Mouse (Mus musculus): ENCODE measurements at regions not wholly inside any gene's neighbourhood (a gene's known extent, or its start where the extent isn't known, plus 50 kb on each side); places are given as distances from the start of the nearest gene placed in this dataset.

DNA sequence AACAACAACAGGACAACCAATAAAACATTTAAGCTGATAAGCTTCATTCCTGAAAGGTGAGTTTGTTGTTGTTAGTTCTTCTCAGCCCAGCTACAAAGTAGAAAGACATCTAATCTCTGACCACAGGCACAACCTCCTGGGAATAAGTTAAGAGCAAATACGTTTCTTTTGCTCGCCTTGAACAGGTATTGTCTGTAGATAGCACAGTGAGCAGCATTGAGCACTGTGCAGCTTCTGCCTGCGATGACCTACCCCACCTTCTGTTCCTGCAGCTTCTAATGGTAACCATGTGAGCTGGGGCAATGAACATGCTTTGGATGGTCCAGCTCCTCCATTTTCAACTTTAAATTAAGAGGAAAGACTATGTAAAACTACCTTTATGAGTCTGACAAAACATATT is 509.8 kb upstream of the Adgrl2 start:
- no peak for DNase-seq (ENCODE audit: low spot score)

GRCm38 (mm10) chr3:149498765-149499164 is 508.4 kb upstream of the Adgrl2 start:
- DNase-seq (ENCODE audit: low spot score): no peak

GRCm38 (mm10) chr3:149496829-149497471 is 506.6 kb upstream of the Adgrl2 start:
- peak; percentile 11 for DNase-seq (ENCODE audit: low spot score)

DNA sequence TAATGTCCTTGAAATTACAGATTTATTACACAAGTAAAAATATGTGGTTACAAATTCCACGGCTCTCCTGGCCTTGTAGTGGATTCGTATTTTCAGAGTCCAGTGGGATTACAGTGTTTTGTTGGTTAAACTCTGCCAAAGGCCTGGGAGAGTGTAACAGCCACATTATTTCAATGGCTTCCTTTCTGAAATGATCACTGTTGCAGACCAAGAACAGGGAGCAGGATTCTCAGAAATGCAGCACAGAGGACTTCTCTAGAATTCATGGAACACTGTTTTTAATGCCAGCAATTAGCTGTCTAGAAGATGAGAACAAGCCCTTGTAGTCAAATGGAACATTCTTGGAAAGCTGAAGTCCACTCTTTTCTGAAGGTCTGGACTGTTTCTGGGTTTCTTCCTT is 505.8 kb upstream of the Adgrl2 start:
- no peak for DNase-seq (ENCODE audit: low spot score)

- DNase-seq (ENCODE audit: low spot score): no peak
These were observed 497.8 kb upstream of the Adgrl2 start for GRCm38 (mm10) chr3:149488147-149488546.

DNA sequence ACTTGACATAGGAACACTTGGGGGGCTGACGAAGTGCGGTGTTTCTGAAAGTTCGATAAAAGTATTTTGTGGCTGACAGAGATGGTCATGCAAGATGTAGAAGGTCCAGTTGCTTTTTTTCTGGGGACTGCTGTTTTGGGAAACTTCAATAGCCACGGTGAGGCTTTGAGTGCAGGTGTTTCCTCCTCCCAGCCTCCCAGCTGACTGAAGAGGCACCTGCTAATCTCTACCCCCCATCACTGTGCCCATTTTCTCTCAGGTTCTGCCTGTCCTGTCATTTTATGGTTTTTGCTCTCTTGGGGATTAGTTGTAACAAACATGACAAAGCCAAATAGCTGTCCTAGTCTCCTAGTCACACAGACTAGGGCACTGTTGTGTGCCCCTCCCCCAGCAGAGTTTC is 495.1 kb upstream of the Adgrl2 start:
- no peak for DNase-seq (ENCODE audit: low spot score)

GRCm38 (mm10) chr3:149484319-149484718 is 494.0 kb upstream of the Adgrl2 start:
- peak; percentile 9 for DNase-seq (ENCODE audit: low spot score)

GRCm38 (mm10) chr3:149476151-149476550 is 485.8 kb upstream of the Adgrl2 start:
- no peak for DNase-seq (ENCODE audit: low spot score)

- no peak for DNase-seq (ENCODE audit: low spot score)
These were observed 476.6 kb upstream of the Adgrl2 start for GRCm38 (mm10) chr3:149466973-149467372.

GRCm38 (mm10) chr3:149464603-149465002 is 474.2 kb upstream of the Adgrl2 start:
- DNase-seq (ENCODE audit: low spot score): no peak

- peak; percentile 58 for DNase-seq (ENCODE audit: low spot score)
These were observed 471.8 kb upstream of the Adgrl2 start for GRCm38 (mm10) chr3:149462121-149462541.

DNA sequence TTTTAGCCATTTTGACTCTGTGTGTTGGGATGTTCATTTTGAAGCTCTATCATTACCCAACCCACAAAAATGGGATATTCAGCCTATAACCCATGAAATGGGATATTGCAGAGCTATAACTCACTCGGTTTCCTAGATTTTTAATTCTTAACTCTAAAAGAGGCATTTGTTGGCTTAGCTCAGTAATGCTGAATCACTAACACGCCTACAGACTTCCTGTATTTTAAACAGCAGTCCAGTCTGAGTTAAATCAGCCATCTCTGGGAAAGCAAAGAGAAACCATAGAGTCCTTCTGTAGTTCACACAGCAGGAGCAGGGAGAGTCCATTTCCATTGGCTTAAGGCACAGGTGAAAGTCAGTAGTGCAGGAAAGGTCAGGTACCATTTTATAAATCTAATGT is 471.3 kb upstream of the Adgrl2 start:
- no peak for DNase-seq (ENCODE audit: low spot score)

- no peak for DNase-seq (ENCODE audit: low spot score)
These were observed 459.0 kb upstream of the Adgrl2 start for GRCm38 (mm10) chr3:149449376-149449775.

DNA sequence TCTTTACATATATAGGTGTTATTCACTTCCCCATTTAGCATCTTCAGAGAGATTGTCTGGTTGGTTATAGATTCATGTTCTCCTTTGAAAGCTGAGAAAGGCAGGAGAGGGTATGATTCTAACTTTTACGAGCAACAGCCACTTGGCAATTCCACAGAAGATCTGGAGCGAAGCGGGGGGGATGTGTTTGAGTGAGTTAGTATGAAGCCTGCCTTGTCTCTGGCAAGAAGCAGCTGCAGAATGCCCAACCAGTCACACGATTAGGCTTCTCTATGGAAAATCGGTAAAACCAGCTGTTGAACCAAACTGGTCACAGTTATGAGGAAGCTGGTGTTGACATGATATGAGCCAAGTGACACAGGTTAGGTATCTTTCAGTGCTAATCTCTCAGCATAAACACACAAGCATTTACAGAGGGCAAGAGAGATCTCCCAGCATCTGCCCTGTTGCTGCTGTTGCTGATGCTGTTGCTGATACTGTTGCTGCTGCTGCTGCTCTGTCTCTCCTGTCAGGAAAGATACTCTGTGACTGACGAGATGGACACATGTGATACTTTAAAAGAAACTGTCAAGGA is 455.7 kb upstream of the Adgrl2 start:
- DNase-seq (ENCODE audit: low spot score): no peak

DNA sequence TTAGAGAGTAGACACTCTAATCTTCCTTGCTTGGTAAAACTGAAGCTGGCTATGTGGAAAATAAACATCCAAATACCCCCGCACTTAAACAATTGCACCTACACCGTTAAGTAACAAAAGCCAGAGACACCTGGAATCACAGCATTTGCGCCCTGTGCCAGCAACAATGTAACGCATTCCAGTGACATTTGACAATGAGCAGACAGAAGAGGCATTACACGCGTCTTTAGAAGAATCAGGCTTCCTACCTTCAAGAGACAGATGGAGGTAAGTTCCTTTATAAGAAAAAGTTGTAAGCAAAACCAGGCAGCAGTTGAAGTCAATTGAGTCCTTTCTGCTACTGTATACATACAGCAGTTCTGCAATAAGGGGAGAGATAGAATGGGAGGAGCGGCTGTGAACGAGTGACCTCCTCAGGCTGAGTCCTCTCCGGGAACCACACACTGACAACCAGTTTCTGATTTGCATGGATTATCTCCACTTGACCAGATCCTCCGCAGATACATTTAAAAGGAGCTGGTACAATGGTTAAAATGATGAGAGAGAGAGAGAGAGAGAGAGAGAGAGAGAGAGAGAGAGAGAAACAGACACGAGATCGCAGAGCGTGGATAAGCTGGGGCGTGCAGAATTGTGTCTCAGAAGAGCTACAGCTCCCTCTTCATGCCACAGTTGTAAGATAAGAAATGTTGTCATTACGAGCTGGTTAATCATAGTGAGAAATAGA is 454.7 kb upstream of the Adgrl2 start:
- DNase-seq (ENCODE audit: low spot score): peak; percentile 66

GRCm38 (mm10) chr3:149444377-149444776 is 454.0 kb upstream of the Adgrl2 start:
- DNase-seq (ENCODE audit: low spot score): no peak

DNA sequence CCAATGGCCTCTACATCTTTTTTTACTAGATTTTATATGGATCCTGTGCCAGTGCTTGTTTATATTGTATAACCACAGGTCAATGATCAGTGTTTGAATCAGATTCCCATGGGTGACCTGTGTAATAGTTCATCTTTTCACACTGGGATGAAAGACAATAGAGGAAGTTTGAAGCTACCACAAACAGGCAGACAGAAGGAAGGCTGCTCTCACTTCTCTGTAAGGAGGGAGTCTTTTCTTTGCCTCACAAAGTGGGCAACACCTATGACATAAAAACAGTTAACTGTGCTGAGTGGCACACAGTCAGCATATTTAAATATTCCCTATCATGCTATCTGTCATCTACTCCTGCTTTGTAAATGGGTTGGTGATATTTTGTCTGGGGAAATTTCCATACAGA is 450.9 kb upstream of the Adgrl2 start:
- no peak for DNase-seq (ENCODE audit: low spot score)

DNA sequence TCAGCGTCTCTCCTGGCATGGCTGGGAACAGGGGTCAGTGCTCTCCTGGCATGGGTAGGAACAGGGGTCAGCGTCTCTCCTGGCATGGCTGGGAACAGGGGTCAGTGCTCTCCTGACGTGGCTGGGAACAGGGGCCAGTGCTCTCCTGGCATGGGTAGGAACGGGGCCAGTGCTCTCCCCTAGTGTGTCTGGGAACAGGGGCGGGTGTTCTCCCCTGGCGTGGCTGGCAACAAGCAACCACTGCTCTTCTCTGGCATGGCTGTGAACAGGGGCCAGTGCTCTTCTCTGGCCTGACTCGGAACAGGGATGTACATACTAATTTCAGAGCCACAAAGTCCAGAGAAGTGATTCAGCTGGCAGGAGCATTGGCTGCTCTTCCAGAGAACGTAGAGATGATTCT is 447.4 kb upstream of the Adgrl2 start:
- DNase-seq (ENCODE audit: low spot score): no peak

DNA sequence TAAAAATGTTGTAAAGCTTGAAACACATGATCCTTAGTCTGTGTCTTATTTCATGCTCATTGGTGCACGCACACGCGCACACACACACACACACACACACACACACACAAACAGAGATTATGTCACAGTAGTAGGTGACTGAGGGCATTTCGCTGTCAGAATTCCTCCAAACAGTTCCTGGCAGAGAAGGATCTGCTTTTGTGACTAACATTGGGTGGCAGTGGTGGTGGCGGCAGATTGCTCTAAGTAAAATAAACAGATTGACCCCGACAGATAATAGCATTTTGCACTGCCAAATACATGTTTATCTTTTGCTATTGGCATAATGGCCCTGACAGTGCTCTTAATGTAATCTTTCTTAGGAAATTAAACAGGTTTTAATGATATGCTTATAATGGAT is 446.6 kb upstream of the Adgrl2 start:
- no peak for DNase-seq (ENCODE audit: low spot score)

DNA sequence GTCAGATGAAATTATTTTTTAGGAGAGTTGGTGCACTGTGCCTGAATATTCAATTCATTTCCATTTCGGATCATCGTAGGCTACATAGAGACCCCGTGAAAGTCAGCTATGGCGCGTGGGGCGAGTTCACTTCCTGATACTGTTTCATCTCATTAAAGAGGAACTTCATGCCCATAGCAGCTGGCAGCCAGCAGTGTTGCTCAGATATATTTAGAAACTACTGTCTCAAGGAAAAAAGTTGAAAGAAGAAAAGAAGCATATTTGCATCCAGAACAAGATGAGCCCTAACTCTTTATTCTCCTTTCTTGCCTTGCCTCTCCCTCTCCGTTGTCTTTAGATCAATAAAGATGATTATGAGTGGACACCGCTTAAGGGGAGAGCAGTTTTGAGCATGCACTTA is 446.1 kb upstream of the Adgrl2 start:
- no peak for DNase-seq (ENCODE audit: low spot score)

DNA sequence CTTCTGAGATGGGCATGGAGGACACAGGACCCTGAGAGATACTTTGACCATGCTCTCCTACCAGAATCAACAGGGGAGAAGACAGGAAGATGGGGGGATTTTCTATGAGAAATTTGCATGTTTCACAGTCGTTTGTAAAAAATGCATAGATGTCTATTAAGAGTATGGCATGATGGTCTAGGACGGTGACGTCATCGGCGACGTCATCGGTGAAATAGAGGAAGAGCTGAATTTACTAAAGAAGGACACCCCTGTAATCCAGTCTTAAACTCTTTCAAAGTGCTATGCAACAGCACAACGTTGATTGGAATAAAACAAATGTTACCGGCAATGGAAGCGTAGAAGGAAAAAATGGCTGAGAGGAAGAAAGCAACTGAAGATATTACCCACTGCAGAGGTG is 441.4 kb upstream of the Adgrl2 start:
- DNase-seq (ENCODE audit: low spot score): no peak

DNA sequence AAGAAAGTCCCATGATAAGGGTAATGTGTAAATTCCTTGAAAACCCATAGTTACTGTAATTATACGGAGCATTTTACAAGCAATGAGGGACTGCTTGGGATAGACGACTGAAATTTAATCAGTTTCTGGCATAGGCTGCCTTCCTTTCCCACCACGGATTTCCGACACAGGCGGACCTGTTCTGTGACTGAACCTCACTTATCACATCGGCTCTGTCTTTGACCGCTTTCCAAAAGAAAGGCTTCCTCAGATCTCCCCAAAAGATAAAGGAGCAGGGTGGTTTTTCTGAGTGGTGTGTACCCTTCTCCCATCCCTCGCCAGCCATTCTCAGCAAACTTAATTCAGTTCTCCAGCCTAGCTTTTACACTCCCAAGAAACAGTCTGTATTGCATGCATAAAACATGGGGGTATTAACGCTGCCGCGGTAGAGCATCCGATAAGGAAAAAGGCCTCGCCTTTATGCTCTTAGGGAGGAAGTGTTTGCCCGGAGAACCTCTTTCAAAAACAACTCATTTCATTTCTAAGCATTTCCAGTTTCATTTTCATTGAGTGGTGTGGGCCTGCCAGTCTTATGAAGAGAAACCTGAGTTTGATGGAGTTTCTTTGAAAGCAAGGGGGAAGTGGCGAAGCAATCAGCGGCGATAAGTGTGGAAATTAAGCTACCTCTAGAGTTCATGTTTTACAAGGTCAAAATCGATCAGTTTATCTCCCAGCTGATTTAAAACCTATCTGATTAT is 435.8 kb upstream of the Adgrl2 start:
- DNase-seq (ENCODE audit: low spot score): no peak

- DNase-seq (ENCODE audit: low spot score): no peak
These were observed 434.0 kb upstream of the Adgrl2 start for GRCm38 (mm10) chr3:149424306-149424705.

Data from embryo, embryonic 10 days (tissue).